Mouse (Mus musculus) spleen, adult 2 months (tissue): Measurements from ENCODE around the gene Scaf11.

Experiments used
- CTCF ChIP-seq: fragments of 200-500 bp; IDR thresholded peaks from 2 replicates; pipeline ENCODE4 v1.5.1; 2011; ENCODE audit warnings: mild to moderate bottlenecking, inconsistent platforms; ENCODE audit not compliant: insufficient read depth, insufficient read length, insufficient replicate concordance; ENCODE audit errors: extremely low read depth
- POLR2A ChIP-seq: fragments of 200-500 bp; IDR thresholded peaks from 2 replicates; pipeline ENCODE4 v1.6.1; 2011; ENCODE audit warnings: low read depth, low read length, inconsistent platforms

GRCm38 (mm10) chr15:96388565-96388964, 72.1 kb downstream of the Scaf11 start:
- TF ChIP-seq CTCF (no peak), POLR2A (no peak)
